Mouse (Mus musculus): Measurements from ENCODE around the gene Nfatc2ip. TPM values are rescaled to one million over a fixed set of nuclear protein-coding genes. Genes with fewer than 3 reads are reported as not detected.

Gene Nfatc2ip
- 1.3 and 2.0 TPM in 2 replicates for polyA plus RNA-seq (2014; fragmentation: Nextera tagmentation; extraction: Ambion mirVana)

GRCm38 (mm10) chr7:126396298-126397119, at the start of gene Nfatc2ip:
TSS of gene Nfatc2ip (minus strand) at chr7:126396737.
- WGBS = under 1% methylated on average over 59 of the region's 59 CpGs
- H3K9ac ChIP-seq (ENCODE audit: low read length) = peak within 1 kb of the TSS; percentile 76
- H3K4me2 ChIP-seq (ENCODE audit: low read length) = peak within 1 kb of the TSS; percentile 77
- H3K36me3 ChIP-seq (ENCODE audit: control insufficient read depth, insufficient read depth, low read length) = 0 out of 2 replicates have a peak, but pooled peaks cover 4% of the 10 kb centered on the region
- H3K9me3 ChIP-seq (ENCODE audit: control insufficient read depth, low read length) = no peaks in the 10 kb centered on the region
- peak; percentile 100 for ATAC-seq (ENCODE audit: insufficient number of reproducible peaks, insufficient read depth, low FRiP score, low read depth)
- peaks cover 0 to 8% of the 10 kb centered on the region in 2 experiments; a peak in 3 of 4 replicates for H3K4me1 ChIP-seq (ENCODE audit: control insufficient read depth in 2 of 2, insufficient read depth in 2 of 2, low read length in 2 of 2)
- no peaks in the 10 kb centered on the region for H3K27me3 ChIP-seq (ENCODE audit: control insufficient read depth, insufficient read depth, low read length)
- peak within 1 kb of the TSS; percentile 79 to 91 for H3K4me3 ChIP-seq (ENCODE audit: control insufficient read depth in 1 of 2, insufficient read depth in 1 of 2, low read depth in 1 of 2, low read length in 2 of 2)
- peak within 1 kb of the TSS; percentile 44 to 62; a peak in 2 of 4 replicates for H3K27ac ChIP-seq (replicated peaks in 1 of 2; ENCODE audit: control insufficient read depth in 1 of 2, insufficient read depth in 1 of 2, low read depth in 2 of 2, low read length in 2 of 2)

DNA sequence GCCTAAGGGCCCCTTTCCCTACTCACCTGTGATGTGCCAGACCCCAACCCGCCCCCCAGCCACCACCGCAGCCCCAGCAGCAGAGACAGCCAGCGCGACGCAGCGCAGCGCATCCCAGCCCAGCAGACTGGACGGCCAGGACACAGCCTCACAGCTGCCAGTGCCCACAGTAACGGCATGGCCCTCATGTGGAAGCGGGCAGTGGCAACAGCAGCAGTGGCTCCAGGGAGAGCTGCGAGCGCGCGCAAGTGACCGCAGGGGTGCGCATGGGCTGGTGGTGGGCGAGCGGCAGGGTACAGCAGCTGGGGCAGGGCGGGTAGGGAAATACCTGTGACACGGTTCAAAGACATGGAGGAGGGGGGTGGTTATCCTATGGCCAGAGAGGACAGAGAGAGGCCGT, 49.7 kb upstream of the Nfatc2ip start:
- no peaks in the 10 kb centered on the region for H3K27me3 ChIP-seq (ENCODE audit: control insufficient read depth, insufficient read depth, low read length)
- H3K4me2 ChIP-seq (ENCODE audit: low read length) = no peak overlapping the region
- H3K4me3 ChIP-seq (ENCODE audit: control insufficient read depth in 1 of 2, insufficient read depth in 1 of 2, low read depth in 1 of 2, low read length in 2 of 2) = no peak overlapping the region
- whole genome bisulfite sequencing = 83% methylated on average over 17 of the region's 21 CpGs
- no peak overlapping the region for H3K9ac ChIP-seq (ENCODE audit: low read length)
- no peaks in the 10 kb centered on the region for H3K9me3 ChIP-seq (ENCODE audit: control insufficient read depth, low read length)
- no peak overlapping the region for H3K27ac ChIP-seq (replicated peaks in 1 of 2; ENCODE audit: control insufficient read depth in 1 of 2, insufficient read depth in 1 of 2, low read depth in 2 of 2, low read length in 2 of 2)
- no peak for ATAC-seq (ENCODE audit: insufficient number of reproducible peaks, insufficient read depth, low FRiP score, low read depth)
- no peaks in the 10 kb centered on the region for H3K4me1 ChIP-seq (ENCODE audit: control insufficient read depth in 2 of 2, insufficient read depth in 2 of 2, low read length in 2 of 2)
- peaks cover 53% of the 10 kb centered on the region for H3K36me3 ChIP-seq (ENCODE audit: control insufficient read depth, insufficient read depth, low read length)

DNA sequence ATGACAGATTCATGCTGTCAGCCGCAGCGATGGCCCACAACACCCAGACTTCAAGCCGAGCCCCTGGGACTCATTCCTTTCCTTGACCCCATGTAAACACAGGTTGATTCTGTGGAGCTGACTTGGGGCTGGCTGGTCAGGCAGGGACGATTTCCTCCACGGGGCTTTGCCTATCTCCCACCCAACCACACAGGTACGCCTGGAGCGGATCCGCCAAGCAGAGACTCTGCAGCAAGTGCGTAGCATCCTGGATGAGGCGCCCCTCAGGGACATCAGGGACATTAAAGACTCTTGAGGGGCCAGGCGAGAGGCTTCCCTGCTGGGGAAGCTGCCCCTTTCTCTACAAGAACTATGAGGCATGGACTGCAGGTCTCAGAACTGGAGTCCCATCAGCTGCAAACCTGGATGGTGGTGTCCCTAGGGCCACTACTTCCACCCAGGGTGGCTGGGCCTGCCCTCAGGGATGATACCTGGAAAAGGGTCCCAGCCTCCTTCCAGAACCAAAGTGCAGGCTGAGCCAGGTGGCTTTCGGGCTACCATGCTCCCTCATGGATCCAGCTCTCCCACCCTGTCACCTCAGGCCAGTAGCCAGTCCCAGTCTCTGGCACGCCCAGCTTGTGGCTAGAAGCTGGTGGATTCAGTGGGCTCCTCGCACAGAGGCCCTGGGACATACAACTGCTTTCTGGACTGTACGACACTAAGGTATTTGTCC, 48.7 kb upstream of the Nfatc2ip start:
- Histone ChIP-seq H3K9me3 (ENCODE audit: control insufficient read depth, low read length) (no peaks in the 10 kb centered on the region), H3K4me2 (ENCODE audit: low read length) (no peak overlapping the region), H3K9ac (ENCODE audit: low read length) (no peak overlapping the region), H3K36me3 (ENCODE audit: control insufficient read depth, insufficient read depth, low read length) (peaks cover 56% of the 10 kb centered on the region), H3K27me3 (ENCODE audit: control insufficient read depth, insufficient read depth, low read length) (no peaks in the 10 kb centered on the region), H3K4me1 (ENCODE audit: control insufficient read depth in 2 of 2, insufficient read depth in 2 of 2, low read length in 2 of 2) (no peaks in the 10 kb centered on the region), H3K4me3 (ENCODE audit: control insufficient read depth in 1 of 2, insufficient read depth in 1 of 2, low read depth in 1 of 2, low read length in 2 of 2) (no peak overlapping the region), H3K27ac (replicated peaks in 1 of 2; ENCODE audit: control insufficient read depth in 1 of 2, insufficient read depth in 1 of 2, low read depth in 2 of 2, low read length in 2 of 2) (no peak overlapping the region)
- no peak for ATAC-seq (ENCODE audit: insufficient number of reproducible peaks, insufficient read depth, low FRiP score, low read depth)
- WGBS = 89% methylated on average over 15 of the region's 15 CpGs

- Histone ChIP-seq H3K9ac (ENCODE audit: low read length) (no peak overlapping the region), H3K9me3 (ENCODE audit: control insufficient read depth, low read length) (no peaks in the 10 kb centered on the region), H3K4me3 (ENCODE audit: control insufficient read depth in 1 of 2, insufficient read depth in 1 of 2, low read depth in 1 of 2, low read length in 2 of 2) (no peak overlapping the region), H3K4me2 (ENCODE audit: low read length) (no peak overlapping the region), H3K27ac (replicated peaks in 1 of 2; ENCODE audit: control insufficient read depth in 1 of 2, insufficient read depth in 1 of 2, low read depth in 2 of 2, low read length in 2 of 2) (no peak overlapping the region), H3K36me3 (ENCODE audit: control insufficient read depth, insufficient read depth, low read length) (peaks cover 61% of the 10 kb centered on the region), H3K4me1 (ENCODE audit: control insufficient read depth in 2 of 2, insufficient read depth in 2 of 2, low read length in 2 of 2) (no peaks in the 10 kb centered on the region), H3K27me3 (ENCODE audit: control insufficient read depth, insufficient read depth, low read length) (no peaks in the 10 kb centered on the region)
- no peak for ATAC-seq (ENCODE audit: insufficient number of reproducible peaks, insufficient read depth, low FRiP score, low read depth)
- WGBS = 86% methylated on average over 9 of the region's 9 CpGs
Measured at GRCm38 (mm10) chr7:126444536-126444935, 48.0 kb upstream of the Nfatc2ip start.

- WGBS = 95% methylated on average over 10 of the region's 10 CpGs
- no peak overlapping the region for H3K4me2 ChIP-seq (ENCODE audit: low read length)
- no peak overlapping the region for H3K4me3 ChIP-seq (ENCODE audit: control insufficient read depth in 1 of 2, insufficient read depth in 1 of 2, low read depth in 1 of 2, low read length in 2 of 2)
- peaks cover 61% of the 10 kb centered on the region for H3K36me3 ChIP-seq (ENCODE audit: control insufficient read depth, insufficient read depth, low read length)
- H3K9me3 ChIP-seq (ENCODE audit: control insufficient read depth, low read length) = no peaks in the 10 kb centered on the region
- ATAC-seq (ENCODE audit: insufficient number of reproducible peaks, insufficient read depth, low FRiP score, low read depth) = no peak
- H3K27me3 ChIP-seq (ENCODE audit: control insufficient read depth, insufficient read depth, low read length) = no peaks in the 10 kb centered on the region
- no peaks in the 10 kb centered on the region for H3K4me1 ChIP-seq (ENCODE audit: control insufficient read depth in 2 of 2, insufficient read depth in 2 of 2, low read length in 2 of 2)
- no peak overlapping the region for H3K27ac ChIP-seq (replicated peaks in 1 of 2; ENCODE audit: control insufficient read depth in 1 of 2, insufficient read depth in 1 of 2, low read depth in 2 of 2, low read length in 2 of 2)
- no peak overlapping the region for H3K9ac ChIP-seq (ENCODE audit: low read length)
Measured at GRCm38 (mm10) chr7:126443997-126444396, 47.5 kb upstream of the Nfatc2ip start.

DNA sequence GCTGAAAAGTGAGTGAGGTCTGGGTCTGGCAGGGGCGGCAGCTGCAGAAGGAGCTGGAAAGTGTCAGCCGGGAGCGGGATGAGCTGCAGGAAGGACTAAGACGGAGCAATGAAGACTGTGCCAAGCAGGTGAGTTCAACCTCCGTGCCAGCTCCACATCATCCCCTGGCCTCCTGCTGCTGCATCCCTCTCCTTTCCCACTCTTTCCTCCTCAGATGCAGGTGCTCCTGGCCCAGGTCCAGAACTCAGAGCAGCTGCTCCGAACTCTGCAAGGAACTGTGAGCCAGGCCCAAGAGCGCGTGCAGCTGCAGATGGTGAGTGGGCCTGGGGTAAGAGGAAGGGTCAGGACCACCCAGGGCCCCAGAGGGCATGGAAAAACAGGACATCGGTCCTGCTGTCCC, 43.6 kb upstream of the Nfatc2ip start:
- H3K27ac ChIP-seq (replicated peaks in 1 of 2; ENCODE audit: control insufficient read depth in 1 of 2, insufficient read depth in 1 of 2, low read depth in 2 of 2, low read length in 2 of 2) = no peak overlapping the region
- no peaks in the 10 kb centered on the region for H3K27me3 ChIP-seq (ENCODE audit: control insufficient read depth, insufficient read depth, low read length)
- H3K4me2 ChIP-seq (ENCODE audit: low read length) = no peak overlapping the region
- no peaks in the 10 kb centered on the region for H3K4me1 ChIP-seq (ENCODE audit: control insufficient read depth in 2 of 2, insufficient read depth in 2 of 2, low read length in 2 of 2)
- ATAC-seq (ENCODE audit: insufficient number of reproducible peaks, insufficient read depth, low FRiP score, low read depth) = 0 out of 2 replicates have a peak, but pooled peaks have one; percentile 44
- peaks cover 55% of the 10 kb centered on the region for H3K36me3 ChIP-seq (ENCODE audit: control insufficient read depth, insufficient read depth, low read length)
- H3K4me3 ChIP-seq (ENCODE audit: control insufficient read depth in 1 of 2, insufficient read depth in 1 of 2, low read depth in 1 of 2, low read length in 2 of 2) = no peak overlapping the region
- WGBS = 86% methylated on average over 9 of the region's 9 CpGs
- H3K9ac ChIP-seq (ENCODE audit: low read length) = no peak overlapping the region
- no peaks in the 10 kb centered on the region for H3K9me3 ChIP-seq (ENCODE audit: control insufficient read depth, low read length)

DNA sequence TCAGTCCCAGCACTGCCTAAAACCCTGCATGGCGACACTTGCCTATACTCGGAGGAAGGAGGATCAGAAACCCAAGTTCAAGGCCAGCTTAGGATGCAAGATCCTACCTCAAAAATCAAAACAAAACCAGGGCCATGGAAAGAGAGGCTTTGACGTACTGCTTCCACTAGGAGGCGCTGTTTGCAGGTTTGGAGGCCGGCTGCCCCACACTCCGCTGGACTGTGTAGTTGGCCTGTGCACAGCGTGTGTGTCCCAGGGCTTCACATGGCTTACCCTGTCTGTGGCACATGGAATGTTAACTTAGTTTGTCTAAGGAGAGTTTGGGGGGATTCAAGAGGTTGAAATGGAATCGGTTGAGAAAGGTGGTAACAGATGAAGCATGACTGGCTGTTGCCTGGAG, 40.3 kb upstream of the Nfatc2ip start:
- 0 out of 2 replicates have a peak, but pooled peaks have one; percentile 32 for ATAC-seq (ENCODE audit: insufficient number of reproducible peaks, insufficient read depth, low FRiP score, low read depth)
- H3K9me3 ChIP-seq (ENCODE audit: control insufficient read depth, low read length) = no peaks in the 10 kb centered on the region
- no peak overlapping the region for H3K4me2 ChIP-seq (ENCODE audit: low read length)
- H3K4me3 ChIP-seq (ENCODE audit: control insufficient read depth in 1 of 2, insufficient read depth in 1 of 2, low read depth in 1 of 2, low read length in 2 of 2) = no peak overlapping the region
- no peaks in the 10 kb centered on the region for H3K4me1 ChIP-seq (ENCODE audit: control insufficient read depth in 2 of 2, insufficient read depth in 2 of 2, low read length in 2 of 2)
- H3K9ac ChIP-seq (ENCODE audit: low read length) = no peak overlapping the region
- H3K36me3 ChIP-seq (ENCODE audit: control insufficient read depth, insufficient read depth, low read length) = peaks cover 49% of the 10 kb centered on the region
- 13% methylated on average over 8 of the region's 8 CpGs for WGBS
- no peak overlapping the region for H3K27ac ChIP-seq (replicated peaks in 1 of 2; ENCODE audit: control insufficient read depth in 1 of 2, insufficient read depth in 1 of 2, low read depth in 2 of 2, low read length in 2 of 2)
- no peaks in the 10 kb centered on the region for H3K27me3 ChIP-seq (ENCODE audit: control insufficient read depth, insufficient read depth, low read length)

Data from heart, embryonic 14.5 days (tissue).